Mouse (Mus musculus): ENCODE measurements around the gene Irf2bp1. TPM values are rescaled to one million over a fixed set of nuclear protein-coding genes. Genes with fewer than 3 reads are reported as not detected.

Gene Irf2bp1
- 10 to 100 TPM; 32.3 to 33.9 TPM for total RNA-seq (2023)

GRCm38 (mm10) chr7:19003902-19004630, at the start of gene Irf2bp1:
Irf2bp1 (plus strand) TSS chr7:19004044.

GRCm38 (mm10) chr7:18987100-18987499, 16.7 kb upstream of the Irf2bp1 start, which contains the start of gene Nanos2:
Nanos2 (plus strand) TSS chr7:18987400.

GRCm38 (mm10) chr7:18990601-18991295, 13.1 kb upstream of the Irf2bp1 start, which contains the start of gene Mypop:
Mypop (plus strand) TSS chr7:18991245.

GRCm38 (mm10) chr7:19023357-19023814, 19.5 kb downstream of the Irf2bp1 start, which contains the start of gene Foxa3:
Foxa3 (minus strand) TSS chr7:19023538.

GRCm38 (mm10) chr7:19024096-19024506, 20.3 kb downstream of the Irf2bp1 start, which contains the start of gene Sympk:
Sympk (plus strand) TSS chr7:19024377.

GRCm38 (mm10) chr7:19054047-19054776, 50.4 kb downstream of the Irf2bp1 start, which contains the start of gene Rsph6a:
Rsph6a (plus strand) TSS chr7:19054690.

Other genes with a start within 250 kb of the Irf2bp1 start
- not detected for gene Psg19, start 205.5 kb upstream of the Irf2bp1 start, total RNA-seq (2023)
- not detected for gene Psg17, start 182.4 kb upstream of the Irf2bp1 start, total RNA-seq (2023)
- gene Mill2, start 164.1 kb upstream of the Irf2bp1 start, total RNA-seq (2023) = not detected
- 10 to 100 TPM; 23.8 TPM for gene Pglyrp1, start 132.7 kb upstream of the Irf2bp1 start, total RNA-seq (2023)
- gene Ccdc61, start 93.6 kb upstream of the Irf2bp1 start, total RNA-seq (2023) = 10 to 100 TPM; 22.8 to 37.2 TPM
- gene Nova2, start 78.2 kb upstream of the Irf2bp1 start, total RNA-seq (2023) = not detected
- gene Nanos2, start 16.6 kb upstream of the Irf2bp1 start, total RNA-seq (2023) = not detected
- gene Mypop, start 12.8 kb upstream of the Irf2bp1 start, total RNA-seq (2023) = 1 to 10 TPM; 1.4 to 1.8 TPM
- not detected for gene Foxa3, start 19.5 kb downstream of the Irf2bp1 start, total RNA-seq (2023)
- 100 to 1,000 TPM; 109 to 118 TPM for gene Sympk, start 20.3 kb downstream of the Irf2bp1 start, total RNA-seq (2023)
- under 1 TPM in 1 of 2 experiments, not detected in 1; 0.58 TPM for gene Rsph6a, start 50.6 kb downstream of the Irf2bp1 start, total RNA-seq (2023)
- gene Dmwd, start 72.2 kb downstream of the Irf2bp1 start, total RNA-seq (2023) = 10 to 100 TPM; 15.1 to 15.8 TPM
- 10 to 100 TPM; 12.2 to 17.9 TPM for gene Dmpk, start 79.8 kb downstream of the Irf2bp1 start, total RNA-seq (2023)
- gene Six5, start 90.5 kb downstream of the Irf2bp1 start, total RNA-seq (2023) = under 1 TPM; 0.24 to 0.46 TPM
- gene Gm4969, start 114.3 kb downstream of the Irf2bp1 start, total RNA-seq (2023) = not detected
- 10 to 100 TPM; 27.1 to 29.2 TPM for gene Fbxo46, start 115.8 kb downstream of the Irf2bp1 start, total RNA-seq (2023)
- gene Qpctl, start 145.2 kb downstream of the Irf2bp1 start, total RNA-seq (2023) = 10 to 100 TPM; 12.3 to 14.1 TPM
- gene Snrpd2, start 145.7 kb downstream of the Irf2bp1 start, total RNA-seq (2023) = 100 to 1,000 TPM in 1 of 2 experiments, 10 to 100 TPM in 1; 89.6 to 100 TPM
- gene Gipr, start 162.1 kb downstream of the Irf2bp1 start, total RNA-seq (2023) = not detected
- gene Eml2, start 172.4 kb downstream of the Irf2bp1 start, total RNA-seq (2023) = 10 to 100 TPM; 20.6 to 35.2 TPM
- gene Gpr4, start 208.5 kb downstream of the Irf2bp1 start, total RNA-seq (2023) = not detected
- gene Opa3, start 224.3 kb downstream of the Irf2bp1 start, total RNA-seq (2023) = 10 to 100 TPM; 37.9 to 54.7 TPM

Measured in B cell, adult 67 days (primary cell).